Mouse (Mus musculus): ENCODE measurements around the gene Ube2ql1. TPM values are rescaled to one million over a fixed set of nuclear protein-coding genes. Genes with fewer than 3 reads are reported as not detected.

Ube2ql1 gene
- 100 to 1,000 TPM; 220 to 221 TPM for total RNA-seq (2021)
- long read RNA-seq, experiment 1, transcript Ube2ql1-201 (2 exons, 2,674 nt) = major isoform, 287 of 293 reads
- long read RNA-seq, experiment 1, partial matches to known transcripts = 0 of 293 reads
- long read RNA-seq, experiment 1, other reads (novel, unspliced or antisense) = 6 of 293 reads
- long read RNA-seq, experiment 2, transcript Ube2ql1-201 (2 exons, 2,674 nt) = major isoform, 341 of 349 reads
- long read RNA-seq, experiment 2, partial matches to known transcripts = 7 of 349 reads
- long read RNA-seq, experiment 2, other reads (novel, unspliced or antisense) = 1 of 349 reads

DNA sequence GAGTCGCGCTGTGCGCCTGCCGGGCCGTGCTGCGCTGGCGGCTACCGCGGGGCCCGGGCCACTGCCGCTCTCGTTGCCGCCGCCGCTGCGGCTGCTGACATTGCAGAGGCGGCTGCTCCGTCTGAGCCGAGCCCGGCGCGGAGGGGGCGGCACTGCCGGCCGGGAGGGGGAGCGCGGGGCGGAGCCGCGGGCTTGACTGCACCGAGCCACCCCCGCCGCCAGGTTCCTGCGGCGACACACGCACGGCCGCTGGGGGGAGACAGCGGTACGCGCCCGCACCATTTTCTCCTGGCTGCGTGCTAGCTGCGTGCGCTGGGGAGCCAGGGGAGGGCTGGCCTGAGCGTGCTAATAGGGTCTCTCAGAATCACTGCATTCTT is at the start of gene Ube2ql1:
Gene Ube2ql1, minus strand, starts transcription at position 131 of the 377 bp plus-strand sequence.
- H3K27ac ChIP-seq = peak within 1 kb of the TSS; percentile 98
- H3K4me3 ChIP-seq = peak within 1 kb of the TSS; percentile 88
- intact Hi-C loops (cut with DNase I) = loop anchor here (1.0 to 5.0 kb wide), 9 partner anchors 39 to 848 kb away; no protein-coding TSS in a partner anchor
- TF ChIP-seq CTCF (IDR thresholded peaks at IDR 0.05) = peak; percentile 95
- DNase-seq (ENCODE audit: extremely low spot score in 1 of 2, low spot score in 2 of 2) = peak; percentile 96 to 97

DNA sequence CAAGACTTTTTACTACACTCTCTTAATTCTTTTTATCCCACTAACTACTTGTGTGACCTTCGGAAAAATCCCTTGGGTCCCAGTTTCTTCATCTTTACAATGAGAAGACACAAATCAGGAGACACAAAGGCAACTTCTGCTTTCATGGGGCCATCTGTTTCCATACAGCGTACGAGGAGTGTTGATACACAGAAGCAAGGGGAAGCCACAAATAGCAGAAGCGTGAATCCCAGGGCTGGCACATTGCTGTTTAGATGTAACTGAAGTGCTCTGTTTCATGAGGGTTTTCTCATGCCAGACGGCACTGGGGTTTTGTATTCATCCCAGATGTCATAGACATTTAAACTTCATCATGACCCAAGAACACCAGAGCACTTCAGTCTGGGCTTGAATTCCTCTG is 49.0 kb upstream of the Ube2ql1 start:
- DNase-seq (ENCODE audit: extremely low spot score in 1 of 2, low spot score in 2 of 2) = no peak
- Histone ChIP-seq H3K4me3 (no peak overlapping the region), H3K27ac (no peak overlapping the region)
- no peak for TF ChIP-seq CTCF (IDR thresholded peaks at IDR 0.05)
- intact Hi-C loops (cut with DNase I) = no loop called here

DNA sequence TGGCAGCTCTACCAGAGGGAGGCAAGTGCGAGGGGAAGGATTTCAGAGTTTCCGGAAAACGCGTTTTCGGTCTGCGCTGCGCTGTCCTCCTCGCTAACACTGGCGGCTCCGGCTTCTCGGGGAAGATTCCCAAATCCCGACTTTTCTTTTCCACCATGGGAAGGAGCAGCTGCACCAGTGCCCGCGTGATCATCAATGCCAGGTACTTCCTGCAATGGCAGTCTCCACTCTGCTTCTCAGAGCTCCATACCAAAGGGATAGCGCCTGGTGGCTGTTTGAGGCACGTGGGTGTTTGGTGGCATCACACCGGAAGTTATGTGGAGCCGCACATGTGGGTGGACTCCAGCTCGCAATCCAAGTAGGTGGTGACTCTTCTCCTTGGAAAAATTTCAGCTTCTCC is 38.5 kb upstream of the Ube2ql1 start:
- H3K27ac ChIP-seq = peak overlapping the region; percentile 66
- intact Hi-C loops (cut with DNase I) = loop anchor here (1.0 to 5.0 kb wide), 3 partner anchors 17 to 89 kb away; no protein-coding TSS in a partner anchor
- peak overlapping the region; percentile 28 for H3K4me3 ChIP-seq
- peak; percentile 73 to 79 for DNase-seq (ENCODE audit: extremely low spot score in 1 of 2, low spot score in 2 of 2)
- no peak; the same call in 1 of the 2 replicates for TF ChIP-seq CTCF (IDR thresholded peaks at IDR 0.05)

DNA sequence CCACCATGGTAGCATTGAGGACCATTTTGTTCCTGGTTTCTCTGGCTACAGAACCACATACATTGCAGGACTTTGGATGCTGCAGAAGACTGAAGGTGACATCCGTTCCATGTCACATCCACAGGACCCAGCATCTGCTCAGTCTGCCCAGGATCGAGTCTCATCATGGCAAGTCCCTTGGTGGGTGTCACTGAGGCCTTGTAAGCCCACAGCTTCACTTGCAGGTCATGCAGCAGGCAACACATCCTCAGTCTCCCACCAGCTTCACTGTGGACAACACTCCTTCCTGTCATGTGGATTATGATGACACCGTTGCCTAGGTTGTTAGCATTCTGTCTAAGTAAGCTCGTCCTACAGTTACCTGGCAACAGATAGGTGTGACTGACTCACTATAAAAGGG is 32.7 kb upstream of the Ube2ql1 start:
- H3K27ac ChIP-seq = no peak overlapping the region
- intact Hi-C loops (cut with DNase I) = no loop called here
- DNase-seq (ENCODE audit: extremely low spot score in 1 of 2, low spot score in 2 of 2) = no peak

DNA sequence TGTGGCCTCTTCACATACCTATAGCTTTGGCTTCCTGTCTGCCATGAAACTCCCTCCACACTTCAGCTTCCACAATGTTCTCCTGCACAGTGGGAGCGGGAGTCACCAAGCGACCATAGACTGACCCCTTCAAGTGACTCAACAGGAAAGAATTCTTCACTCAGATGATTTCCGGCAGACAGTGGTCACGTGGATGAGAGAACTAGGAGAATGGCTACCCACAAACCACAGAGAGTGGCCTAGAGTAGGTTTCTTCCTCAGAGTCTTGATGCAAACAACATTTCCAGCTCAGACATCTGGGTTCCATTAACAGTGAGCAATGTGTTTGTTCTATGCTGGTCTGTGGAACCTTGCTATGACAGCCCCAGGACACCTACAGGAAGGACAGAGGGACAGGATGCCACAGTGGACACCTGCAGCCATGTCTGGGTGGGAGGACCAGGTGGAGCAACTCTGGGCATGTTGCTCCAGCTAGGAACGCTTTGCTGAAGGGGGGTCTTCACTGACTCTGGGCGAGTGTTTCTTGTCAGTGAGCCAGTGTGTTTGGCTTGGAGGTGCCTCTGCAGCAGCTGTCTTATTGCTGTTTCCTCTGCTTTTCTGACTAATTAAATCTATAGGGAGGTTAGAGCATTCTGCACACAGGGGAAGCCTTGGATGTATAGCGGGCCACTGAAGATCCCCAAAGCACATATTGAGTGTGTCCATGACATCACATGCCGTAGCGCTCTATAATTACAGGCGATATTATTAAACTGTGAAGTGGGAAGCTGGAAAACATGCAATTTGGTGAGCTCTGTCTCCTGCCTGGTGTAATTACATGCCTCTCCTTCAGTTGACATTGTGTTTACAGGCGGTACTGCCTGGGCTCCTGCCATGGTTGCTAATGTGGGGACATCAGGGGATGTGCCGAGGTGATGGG is 31.1 kb upstream of the Ube2ql1 start:
- no peak for TF ChIP-seq CTCF (IDR thresholded peaks at IDR 0.05)
- no peak for DNase-seq (ENCODE audit: extremely low spot score in 1 of 2, low spot score in 2 of 2)
- no peak overlapping the region for H3K4me3 ChIP-seq
- H3K27ac ChIP-seq = no peak overlapping the region; the same call in 1 of the 2 replicates
- intact Hi-C loops (cut with DNase I) = no loop called here

More for the DNA sequence above, 32.7 kb upstream of the Ube2ql1 start:
- H3K4me3 ChIP-seq = no peak overlapping the region
- no peak for TF ChIP-seq CTCF (IDR thresholded peaks at IDR 0.05)

DNA sequence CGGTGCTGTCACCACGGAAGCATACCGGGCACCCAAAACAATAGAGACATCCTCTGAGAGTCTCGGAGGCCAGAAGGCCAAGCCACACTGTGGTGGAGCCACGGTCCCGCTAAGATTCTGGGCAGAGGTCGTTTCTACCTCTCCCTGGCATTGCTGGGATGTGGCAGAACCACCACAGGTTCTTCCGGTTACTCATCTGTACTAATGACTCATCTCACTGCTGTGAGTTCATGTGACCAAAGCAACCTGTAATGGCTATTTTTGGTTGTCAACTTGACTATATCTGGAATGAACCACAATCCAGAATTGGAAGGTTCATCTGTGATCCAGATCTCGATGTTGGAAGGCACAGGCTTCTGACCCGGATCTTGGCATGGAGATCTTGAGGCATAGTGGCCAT is 28.5 kb upstream of the Ube2ql1 start:
- intact Hi-C loops (cut with DNase I) = no loop called here
- H3K4me3 ChIP-seq = no peak overlapping the region
- TF ChIP-seq CTCF (IDR thresholded peaks at IDR 0.05) = no peak
- no peak overlapping the region for H3K27ac ChIP-seq
- DNase-seq (ENCODE audit: extremely low spot score in 1 of 2, low spot score in 2 of 2) = no peak

DNA sequence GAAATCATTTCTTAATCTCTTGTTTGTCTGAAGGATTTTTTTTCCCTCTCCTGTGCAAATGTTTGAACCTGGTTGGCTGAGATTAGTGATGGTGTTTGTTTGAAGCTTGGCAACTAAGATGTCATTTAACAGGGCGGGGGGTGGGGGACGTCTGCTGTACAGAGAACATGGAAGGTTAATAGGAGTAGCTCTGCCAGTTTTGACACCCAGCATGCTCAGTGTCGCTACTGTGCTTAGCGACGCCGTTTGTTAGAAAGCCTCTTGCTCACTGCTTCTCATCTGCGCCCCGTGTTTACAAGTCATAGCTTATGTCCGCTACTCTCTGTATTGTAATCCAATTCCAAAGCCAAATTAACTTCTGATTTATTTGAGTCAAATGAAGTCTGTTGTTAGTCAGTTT is 25.0 kb upstream of the Ube2ql1 start:
- intact Hi-C loops (cut with DNase I) = no loop called here
- no peak overlapping the region for H3K27ac ChIP-seq
- no peak for TF ChIP-seq CTCF (IDR thresholded peaks at IDR 0.05)
- no peak for DNase-seq (ENCODE audit: extremely low spot score in 1 of 2, low spot score in 2 of 2)
- no peak overlapping the region for H3K4me3 ChIP-seq

DNA sequence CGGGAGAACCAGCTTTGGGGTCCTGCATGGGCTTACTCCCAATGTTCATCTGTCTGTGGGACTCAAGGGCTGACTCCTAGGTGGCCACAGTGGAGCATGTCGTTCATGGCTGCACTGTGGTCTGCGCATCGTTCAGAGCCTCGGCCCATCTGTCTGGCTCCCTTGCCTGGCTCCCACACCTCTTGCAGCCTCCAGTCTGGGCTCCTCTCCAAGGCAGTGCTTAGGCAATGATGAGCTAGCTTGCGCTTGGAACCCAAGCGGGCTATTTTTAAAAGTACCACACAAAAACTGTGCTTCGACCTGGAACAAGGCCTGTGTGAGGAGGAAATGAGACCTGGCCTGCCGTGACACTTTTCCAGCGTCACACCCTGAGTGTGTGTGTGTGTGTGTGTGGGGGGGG is 21.7 kb upstream of the Ube2ql1 start:
- intact Hi-C loops (cut with DNase I) = loop anchor here (1.0 kb wide), 1 partner anchor 17 kb away; no protein-coding TSS in a partner anchor
- no peak for TF ChIP-seq CTCF (IDR thresholded peaks at IDR 0.05)
- DNase-seq (ENCODE audit: extremely low spot score in 1 of 2, low spot score in 2 of 2) = peak; percentile 72 to 82
- no peak overlapping the region for H3K4me3 ChIP-seq
- peak overlapping the region; percentile 75 for H3K27ac ChIP-seq

DNA sequence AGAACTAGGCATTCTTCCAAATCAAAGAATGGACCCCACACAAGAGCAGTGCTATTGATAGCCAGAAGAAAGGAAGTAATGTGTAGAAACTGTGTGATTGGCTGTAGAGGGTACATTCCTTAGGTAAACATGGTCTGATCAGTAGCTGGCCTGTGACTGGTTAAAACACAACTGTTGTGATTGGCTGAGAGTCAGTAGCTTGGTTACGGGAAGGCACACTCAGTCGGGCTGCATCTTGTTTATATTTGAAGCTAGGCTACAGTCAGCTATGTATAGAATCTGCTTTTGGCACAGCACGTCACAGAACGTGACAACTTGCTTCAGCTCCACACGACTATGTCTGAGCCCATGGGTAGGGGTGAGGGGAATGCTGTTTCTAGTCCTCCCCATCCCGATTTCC is 19.3 kb upstream of the Ube2ql1 start:
- H3K4me3 ChIP-seq = no peak overlapping the region
- intact Hi-C loops (cut with DNase I) = loop anchor here (5.0 kb wide), 1 partner anchor 108 kb away; no protein-coding TSS in a partner anchor
- no peak overlapping the region; the same call in 1 of the 2 replicates for H3K27ac ChIP-seq
- no peak for TF ChIP-seq CTCF (IDR thresholded peaks at IDR 0.05)
- DNase-seq (ENCODE audit: extremely low spot score in 1 of 2, low spot score in 2 of 2) = no peak

DNA sequence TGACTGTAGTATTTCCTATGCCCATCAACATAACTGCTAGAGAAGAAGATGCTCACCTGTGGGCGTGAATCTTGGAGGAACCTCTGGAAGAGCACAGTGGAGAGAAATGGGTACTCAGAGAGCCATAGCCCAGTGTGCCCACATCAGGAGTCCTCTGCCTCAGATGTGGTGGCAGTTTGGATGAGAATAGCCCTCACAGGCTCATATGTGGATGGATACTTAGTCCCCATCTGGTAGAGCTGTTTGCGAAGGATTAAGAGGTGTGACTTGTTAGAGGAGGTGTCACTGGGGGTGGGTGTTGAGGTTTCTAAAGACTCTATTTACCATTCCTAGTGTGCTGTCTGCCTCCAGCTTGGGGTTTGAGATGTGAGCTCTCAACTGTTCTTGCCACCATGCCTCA is 13.2 kb upstream of the Ube2ql1 start:
- TF ChIP-seq CTCF (IDR thresholded peaks at IDR 0.05) = no peak
- H3K4me3 ChIP-seq = no peak overlapping the region
- no peak overlapping the region for H3K27ac ChIP-seq
- intact Hi-C loops (cut with DNase I) = no loop called here
- DNase-seq (ENCODE audit: extremely low spot score in 1 of 2, low spot score in 2 of 2) = no peak

DNA sequence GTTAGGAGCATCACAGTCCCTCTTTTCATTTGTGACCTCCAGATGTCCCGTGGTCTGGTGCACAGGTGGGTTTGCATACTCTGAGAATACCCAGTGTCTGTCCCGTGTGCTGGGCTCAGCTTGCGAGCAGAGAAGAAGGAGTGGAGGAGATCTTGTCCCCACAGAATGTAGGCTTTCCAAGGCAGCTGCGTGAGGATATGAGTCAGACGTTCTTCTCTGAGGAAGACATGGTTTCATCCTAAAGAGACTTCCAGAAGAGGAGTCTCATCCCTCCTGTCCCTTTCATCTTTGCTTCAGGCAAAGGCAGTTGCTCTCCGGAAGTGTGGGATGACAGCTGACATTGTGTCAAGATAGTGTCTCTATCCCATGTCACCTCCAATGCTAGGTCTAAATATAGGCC is 11.8 kb upstream of the Ube2ql1 start:
- intact Hi-C loops (cut with DNase I) = no loop called here
- no peak for DNase-seq (ENCODE audit: extremely low spot score in 1 of 2, low spot score in 2 of 2)
- peak overlapping the region; percentile 51 for H3K27ac ChIP-seq
- H3K4me3 ChIP-seq = no peak overlapping the region
- no peak for TF ChIP-seq CTCF (IDR thresholded peaks at IDR 0.05)

DNA sequence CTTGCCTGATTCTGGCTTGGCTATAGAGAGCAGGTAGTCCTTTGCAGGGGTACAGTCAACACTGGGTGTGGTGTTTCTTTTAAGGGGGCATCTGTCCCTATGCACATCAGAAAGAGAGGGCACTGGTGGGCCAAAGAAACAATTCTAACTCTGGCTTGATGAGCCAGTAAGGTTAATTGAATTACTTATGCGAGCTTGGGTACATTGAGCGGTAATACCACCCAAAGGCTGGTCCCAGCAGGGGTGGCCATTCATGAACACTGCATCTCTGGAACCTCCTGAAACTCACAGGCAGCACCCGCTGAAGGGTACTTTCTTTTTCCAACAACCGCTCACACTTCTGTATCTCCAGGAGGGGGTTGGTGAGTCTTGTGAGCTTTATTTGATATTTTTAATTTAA is 9.1 kb upstream of the Ube2ql1 start:
- no peak for TF ChIP-seq CTCF (IDR thresholded peaks at IDR 0.05)
- no peak overlapping the region for H3K4me3 ChIP-seq
- H3K27ac ChIP-seq = no peak overlapping the region
- DNase-seq (ENCODE audit: extremely low spot score in 1 of 2, low spot score in 2 of 2) = no peak
- intact Hi-C loops (cut with DNase I) = no loop called here
